Mouse (Mus musculus) right cerebral cortex, adult 18-20 months (tissue): Measurements from ENCODE around the gene Wnt16.
"Not testable (repeated sequence)": the region's sequence is repeated elsewhere in the genome, so short reads cannot be mapped to it uniquely, and the experiment has no call there.

Experiments
- DNase-seq: peaks from one replicate; pipeline ENCODE4 v3.0.0; 2022; ENCODE audit warnings: mixed read lengths

Gene Wnt16

DNA sequence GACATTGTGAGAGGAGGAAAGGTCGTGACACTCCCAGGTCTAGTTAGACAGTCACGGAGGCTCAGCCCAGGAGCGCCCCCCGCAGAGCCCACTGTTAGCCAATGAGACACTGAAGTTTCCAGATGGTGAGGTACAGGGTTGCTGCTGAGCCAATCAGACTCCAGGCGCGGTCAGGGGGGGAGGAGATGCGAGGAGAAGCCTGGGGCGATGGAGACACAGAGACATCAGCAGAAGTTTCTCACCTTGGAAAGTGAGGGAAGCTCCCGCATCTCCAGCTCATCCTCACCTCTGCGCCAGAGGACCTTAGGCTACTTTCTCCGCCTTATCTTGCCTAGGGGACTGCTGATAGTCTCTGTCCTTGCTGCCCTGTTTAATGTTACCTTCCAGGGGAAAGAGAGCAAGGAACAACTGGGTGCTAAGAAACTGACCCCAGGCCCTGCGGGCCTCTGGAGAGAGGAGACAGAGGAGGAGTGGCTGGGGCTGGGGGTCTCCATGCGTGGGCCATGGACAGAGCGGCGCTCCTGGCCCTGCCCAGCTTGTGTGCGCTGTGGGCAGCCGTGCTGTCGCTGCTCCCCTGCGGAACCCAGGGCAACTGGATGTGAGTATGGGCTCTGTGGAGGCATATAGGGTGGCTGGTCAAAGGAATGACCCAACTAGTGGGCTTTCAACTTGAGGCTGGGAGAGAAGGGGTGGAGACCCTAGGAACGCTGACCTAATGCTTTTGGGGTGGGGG lies at the start of gene Wnt16:
Gene Wnt16, plus strand, starts transcription at position 224 of the 733 bp plus-strand sequence.
- peak; percentile 42 for DNase-seq

- DNase-seq: no peak
These were observed 44.7 kb upstream of the Wnt16 start for GRCm38 (mm10) chr6:22243321-22243720.

GRCm38 (mm10) chr6:22246696-22247095 lies 41.3 kb upstream of the Wnt16 start:
- DNase-seq: no peak

- no peak for DNase-seq
These were observed 29.2 kb upstream of the Wnt16 start for GRCm38 (mm10) chr6:22258784-22259183.

DNA sequence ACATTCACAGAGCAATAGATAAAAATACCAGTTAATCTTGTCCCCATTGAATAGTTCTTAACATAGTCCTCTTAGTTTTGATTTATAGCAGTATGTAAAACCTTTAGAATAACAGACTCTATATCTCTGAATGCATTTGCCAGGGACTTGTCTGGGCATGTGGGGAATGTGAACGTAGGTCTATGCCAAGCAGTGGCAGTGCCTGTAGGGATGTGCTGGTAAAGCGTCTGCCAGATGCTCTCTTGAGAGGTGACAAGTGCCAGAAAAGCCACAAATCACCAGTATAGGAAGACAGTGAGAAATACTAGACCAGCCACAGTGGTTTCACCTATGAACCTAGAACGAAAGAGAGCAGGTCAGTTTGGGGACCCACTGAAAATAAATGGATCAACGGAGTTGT lies 25.5 kb upstream of the Wnt16 start:
- no peak for DNase-seq

- not testable (repeated sequence) for DNase-seq
These were observed 23.9 kb upstream of the Wnt16 start for GRCm38 (mm10) chr6:22264094-22264493.

DNA sequence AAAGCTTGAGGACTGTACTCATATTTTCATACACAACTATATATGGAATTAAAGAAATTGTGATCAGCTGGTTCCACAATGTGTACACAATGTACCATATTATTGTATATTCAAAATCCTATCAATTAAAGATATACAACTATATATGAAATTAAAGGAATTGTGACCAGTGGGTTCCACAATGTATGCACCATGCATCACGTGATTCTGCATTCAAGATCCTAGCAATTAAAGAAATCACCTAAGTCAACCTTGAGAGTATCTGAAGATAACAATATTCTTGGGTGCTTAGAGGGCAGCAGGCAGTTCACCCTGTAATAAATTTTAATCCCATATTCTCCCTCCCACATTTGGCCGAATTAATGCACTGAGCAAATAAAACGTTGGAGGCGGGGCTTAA lies 22.0 kb upstream of the Wnt16 start:
- no peak for DNase-seq

DNA sequence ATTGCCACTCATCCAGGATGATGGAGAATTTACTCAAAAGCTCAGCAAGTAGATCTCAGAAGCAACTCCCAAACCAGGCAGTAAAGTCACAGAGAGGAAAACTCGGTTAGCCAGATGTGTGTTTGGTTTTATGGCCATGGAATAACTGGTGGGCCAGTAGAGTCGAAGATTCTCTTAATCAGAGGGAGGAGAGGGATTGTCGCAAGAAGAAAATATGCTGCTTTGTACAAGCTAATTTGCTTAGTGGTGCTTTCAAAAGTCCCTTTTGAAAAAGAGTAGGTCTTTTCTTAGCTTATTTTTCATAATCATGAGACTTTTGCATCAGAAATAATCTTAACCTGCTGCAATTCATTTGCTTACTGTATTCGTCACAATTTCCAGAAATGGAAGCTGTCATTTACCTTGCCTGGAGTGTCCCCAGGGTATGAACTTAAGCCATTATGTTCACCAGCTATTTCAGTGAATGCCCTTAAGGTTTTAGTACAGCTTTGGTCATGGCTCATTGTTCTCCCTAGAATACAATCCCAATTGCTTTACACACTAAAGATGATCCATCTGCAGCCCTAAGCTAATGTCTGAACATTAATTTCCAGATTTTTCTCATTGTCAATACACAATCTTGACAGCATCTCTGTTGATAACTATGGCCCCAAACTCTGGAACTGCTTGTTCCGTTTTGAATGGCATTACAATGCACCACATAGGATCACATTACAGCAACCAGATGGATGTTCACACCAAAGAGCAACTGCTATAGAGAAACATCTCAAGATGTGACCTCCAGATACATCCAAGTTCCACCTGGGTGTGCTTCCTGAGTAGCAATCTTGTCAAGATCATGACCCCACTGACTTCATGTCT lies 20.0 kb upstream of the Wnt16 start:
- DNase-seq: no peak

DNA sequence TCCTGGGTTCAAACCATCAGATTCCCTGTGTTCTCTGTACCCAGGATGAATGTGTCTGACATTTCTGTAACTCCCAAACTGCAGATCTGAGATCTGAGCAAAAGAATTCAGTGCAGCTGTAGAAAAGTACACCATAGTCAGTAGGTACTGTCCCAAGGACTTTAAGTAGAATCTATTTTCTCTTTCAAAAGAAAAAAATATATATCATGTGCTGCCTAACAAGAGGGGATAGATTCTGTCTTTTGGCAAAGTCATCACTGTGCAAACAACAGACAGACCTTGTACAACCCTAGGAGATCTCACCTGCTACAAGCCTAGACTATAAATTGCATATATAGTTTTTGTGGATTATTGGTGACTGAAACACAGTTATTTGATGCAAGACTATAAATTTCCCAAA lies 19.4 kb upstream of the Wnt16 start:
- DNase-seq: no peak

DNA sequence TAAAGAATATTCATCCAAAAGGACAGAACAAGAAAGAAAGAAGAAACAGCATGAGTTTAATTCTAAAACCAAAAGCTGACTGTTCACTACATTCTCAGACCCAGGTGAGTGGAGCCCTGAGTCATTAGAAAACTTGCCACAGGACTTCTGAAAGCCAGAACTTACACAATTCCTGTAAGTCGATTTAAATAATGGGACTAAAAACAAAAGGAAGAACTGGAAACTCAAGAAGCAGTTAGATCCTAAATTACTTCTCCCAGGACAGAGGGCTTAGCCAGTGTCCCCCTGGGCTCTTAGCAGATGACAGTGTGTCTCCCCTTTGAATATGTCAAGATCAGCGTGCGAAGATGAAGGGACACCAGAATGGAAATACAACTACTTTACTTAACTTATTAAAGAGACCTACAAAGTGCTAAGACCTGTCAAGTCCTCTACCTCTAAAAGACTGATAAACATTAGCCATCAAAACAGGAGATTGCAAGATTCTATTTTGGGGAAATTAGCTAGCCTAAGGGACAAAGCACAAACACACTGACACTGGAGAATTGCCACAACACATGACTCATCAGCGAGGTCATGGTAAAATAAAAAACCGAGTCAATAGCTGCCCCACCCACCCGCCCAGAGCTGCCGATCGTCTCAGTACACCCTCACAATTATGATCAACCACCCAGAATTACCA lies 18.0 kb upstream of the Wnt16 start:
- no peak for DNase-seq

- DNase-seq: no peak
These were observed 10.1 kb upstream of the Wnt16 start for GRCm38 (mm10) chr6:22277941-22278340.

GRCm38 (mm10) chr6:22280217-22280861 lies 7.7 kb upstream of the Wnt16 start:
- peak; percentile 14 for DNase-seq

DNA sequence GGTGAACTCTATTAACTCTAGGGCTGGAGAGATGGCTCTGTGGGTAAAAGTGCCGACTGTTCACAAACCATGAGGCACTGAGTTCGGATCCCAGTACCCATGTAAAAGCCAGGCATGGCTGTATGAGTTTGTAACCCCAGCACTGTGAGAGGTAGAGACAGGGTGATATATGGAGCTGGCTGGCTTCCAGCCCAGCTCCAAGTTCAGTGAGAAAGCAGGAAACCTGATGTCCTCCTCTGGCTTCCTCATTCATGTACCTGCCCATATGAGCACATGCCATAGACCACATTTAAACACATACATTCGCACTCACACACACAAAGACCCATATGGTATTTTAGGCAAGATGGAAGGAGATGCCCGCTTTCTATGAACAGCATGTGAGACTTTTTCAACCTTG lies 5.6 kb upstream of the Wnt16 start:
- DNase-seq: no peak

DNA sequence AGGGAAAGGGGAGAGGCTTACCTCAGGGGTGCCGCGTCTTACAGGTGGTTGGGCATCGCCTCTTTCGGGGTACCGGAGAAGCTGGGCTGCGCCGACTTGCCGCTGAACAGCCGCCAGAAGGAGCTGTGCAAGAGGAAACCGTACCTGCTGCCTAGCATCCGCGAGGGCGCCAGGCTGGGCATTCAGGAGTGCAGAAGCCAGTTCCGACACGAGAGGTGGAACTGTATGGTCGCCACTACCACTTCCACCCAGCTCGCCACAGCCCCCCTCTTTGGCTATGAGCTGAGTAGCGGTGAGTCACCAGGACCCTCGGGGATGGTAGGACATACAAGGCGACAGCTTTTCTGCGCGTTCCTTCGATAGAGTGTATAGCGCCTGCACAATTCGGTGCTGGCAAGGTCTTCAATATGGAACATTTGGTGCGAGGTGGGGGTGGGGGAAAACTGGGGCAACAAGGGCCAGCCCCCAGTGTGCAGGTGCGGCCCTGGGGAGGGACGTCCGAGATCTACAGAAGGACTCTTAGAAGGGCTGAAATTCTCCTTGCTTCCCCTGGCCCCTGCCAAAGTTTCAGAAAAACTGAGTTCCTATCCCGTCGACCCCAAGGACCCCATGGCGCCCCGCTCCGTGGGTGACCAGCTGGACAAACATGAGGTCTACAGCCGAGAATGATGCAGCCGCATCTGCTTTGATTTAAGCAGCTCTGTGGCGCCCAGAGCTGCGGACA lies 872 bp downstream of the Wnt16 start:
- DNase-seq: peak; percentile 33

- no peak for DNase-seq
These were observed 1.5 kb downstream of the Wnt16 start for GRCm38 (mm10) chr6:22289461-22290021.

GRCm38 (mm10) chr6:22290790-22291189 lies 2.8 kb downstream of the Wnt16 start:
- DNase-seq: no peak

GRCm38 (mm10) chr6:22292056-22292455 lies 4.0 kb downstream of the Wnt16 start:
- no peak for DNase-seq

DNA sequence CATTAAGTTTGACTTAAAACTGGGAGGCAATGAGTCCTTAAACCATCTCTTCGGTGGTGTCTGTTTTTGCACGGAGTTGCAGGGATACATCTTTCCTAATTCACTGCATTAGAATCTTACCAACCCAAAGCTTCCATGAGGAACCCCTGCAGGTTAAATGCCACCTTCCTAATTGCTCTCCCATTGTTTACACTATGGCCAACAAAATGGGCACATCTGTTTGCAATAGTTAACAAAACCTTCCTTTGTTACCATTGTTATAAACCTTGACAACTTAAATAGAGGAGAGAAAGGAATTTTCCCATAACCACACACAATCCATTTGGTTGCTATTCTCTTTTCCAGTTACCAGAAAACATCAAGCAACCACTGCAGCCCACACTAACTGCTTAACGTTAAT lies 5.9 kb downstream of the Wnt16 start:
- DNase-seq: no peak

DNA sequence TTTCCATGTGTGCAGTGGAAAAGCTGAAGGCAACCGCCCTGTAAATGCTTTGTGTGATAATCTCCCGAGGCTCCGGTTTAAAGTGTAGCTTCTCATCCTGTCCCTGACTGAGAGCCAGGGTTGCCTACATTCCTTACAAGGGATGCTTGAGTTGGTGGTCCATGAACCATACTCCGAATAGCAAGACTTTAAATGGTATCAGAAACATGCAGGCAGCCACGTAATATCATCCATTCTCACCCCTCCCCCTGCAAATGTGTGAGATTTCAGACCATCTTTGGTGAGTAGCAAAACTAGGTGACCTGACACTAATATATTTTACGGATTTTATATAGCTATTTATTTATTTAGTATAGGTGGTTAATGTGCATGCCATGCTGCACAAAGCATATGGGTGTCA lies 9.0 kb downstream of the Wnt16 start:
- no peak for DNase-seq

DNA sequence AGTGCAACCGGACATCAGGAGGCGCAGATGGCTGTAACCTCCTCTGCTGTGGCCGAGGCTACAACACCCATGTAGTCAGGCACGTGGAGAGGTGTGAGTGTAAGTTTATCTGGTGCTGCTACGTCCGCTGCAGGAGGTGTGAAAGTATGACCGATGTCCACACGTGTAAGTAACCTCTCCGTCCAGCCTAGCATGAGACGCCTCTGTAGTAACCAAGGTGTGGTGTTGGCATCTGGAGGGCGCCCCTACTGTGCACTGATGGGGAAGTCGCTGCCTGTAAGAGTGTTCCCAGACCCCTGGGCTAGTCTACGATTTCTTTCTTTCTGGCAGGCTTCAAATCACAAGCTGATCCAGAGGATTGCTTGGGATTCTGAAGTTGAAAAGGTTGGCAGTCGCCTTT lies 10.0 kb downstream of the Wnt16 start:
- no peak for DNase-seq

- peak; percentile 71 for DNase-seq
These were observed 37.5 kb downstream of the Wnt16 start for GRCm38 (mm10) chr6:22325364-22326072.
